Mouse (Mus musculus) kidney, embryonic 16.5 days (tissue): Measurements from ENCODE around the gene Slc36a2. TPM values are rescaled to one million over a fixed set of nuclear protein-coding genes. Genes with fewer than 3 reads are reported as not detected.

Source experiments
- ATAC-seq: fragments of 200-750 bp; cut with Nextera tagmentation; 2 replicates; pipeline ENCODE4 v1.8.0; 2017; ENCODE audit warnings: moderate TSS enrichment; ENCODE audit not compliant: low FRiP score, low TSS enrichment
- H3K27ac ChIP-seq: fragments of 300-500 bp; sonication (generic); 2 replicates; pipeline ENCODE4 v1.5.1; 2014; ENCODE audit warnings: low read length
- H3K27me3 ChIP-seq: fragments of 300-500 bp; sonication (generic); 2 replicates; pipeline ENCODE4 v1.6.1; 2014; ENCODE audit warnings: low read length, control low read depth, mixed read lengths; ENCODE audit not compliant: insufficient read depth
- H3K36me3 ChIP-seq: fragments of 300-500 bp; sonication (generic); 2 replicates; pipeline ENCODE4 v1.6.1; 2014; ENCODE audit warnings: low read length, control low read depth, mixed read lengths; ENCODE audit not compliant: insufficient read depth
- H3K4me1 ChIP-seq: fragments of 300-500 bp; sonication (generic); 2 replicates; pipeline ENCODE4 v1.6.1; 2014; ENCODE audit warnings: low read length, control low read depth, mixed read lengths; ENCODE audit not compliant: insufficient read depth
- H3K4me2 ChIP-seq: fragments of 300-500 bp; sonication (generic); replicated peaks from 2 replicates; pipeline ENCODE4 v1.6.1; 2014; ENCODE audit warnings: low read depth, low read length
- H3K4me3 ChIP-seq: fragments of 300-500 bp; sonication (generic); 2 replicates; pipeline ENCODE4 v1.5.1; 2014; ENCODE audit warnings: mild to moderate bottlenecking, low read length
- H3K9ac ChIP-seq: fragments of 300-500 bp; sonication (generic); replicated peaks from 2 replicates; pipeline ENCODE4 v1.6.1; 2014; ENCODE audit warnings: low read length
- H3K9me3 ChIP-seq: fragments of 300-500 bp; sonication (generic); 2 replicates; pipeline ENCODE4 v1.6.1; 2016; ENCODE audit warnings: low read length, control low read depth
- WGBS: fragments of 180-500 bp; shearing (Covaris S2); extraction: QIAGEN DNeasy Blood & Tissue Kit; methylation state at CpG from one replicate; pipeline ENCODE4 v1.1.7; 2014; 5-methylcytosine and 5-hydroxymethylcytosine counted together
- polyA plus RNA-seq: library from polyadenylated mRNA; unstranded; fragments of >200 nt; fragmentation: Nextera tagmentation; extraction: Ambion mirVana; gene quantifications from 2 replicates; pipeline ENCODE4 v1.2.1, GENCODE M21; 2015

Gene Slc36a2
- polyA plus RNA-seq, 1 experiment from 2014 or later = 0.61 TPM

- no peak for ATAC-seq
- peaks cover 18% of the 10 kb centered on the region for H3K4me1 ChIP-seq
- H3K27me3 ChIP-seq = no peaks in the 10 kb centered on the region
- no peak overlapping the region for H3K4me2 ChIP-seq
- 87% methylated on average over 7 of the region's 7 CpGs for WGBS
- no peak overlapping the region for H3K4me3 ChIP-seq
- no peak overlapping the region for H3K9ac ChIP-seq
- no peaks in the 10 kb centered on the region for H3K9me3 ChIP-seq
- 0 out of 2 replicates have a peak, but pooled peaks cover 3% of the 10 kb centered on the region for H3K36me3 ChIP-seq
- H3K27ac ChIP-seq = no peak overlapping the region
These were observed 75.2 kb downstream of the Slc36a2 start for GRCm38 (mm10) chr11:55109521-55110300.

Other genes starting within 250 kb of the Slc36a2 start
- 20.2 and 22.0 TPM in 2 replicates for gene Tnip1, start 222.2 kb downstream of the Slc36a2 start, polyA plus RNA-seq
- 239 and 266 TPM in 2 replicates for gene Anxa6, start 151.6 kb downstream of the Slc36a2 start, polyA plus RNA-seq
- 3.0 and 3.6 TPM in 2 replicates for gene Ccdc69, start 106.9 kb downstream of the Slc36a2 start, polyA plus RNA-seq
- gene Gm2a, start 87.0 kb downstream of the Slc36a2 start, polyA plus RNA-seq = 38.0 and 39.7 TPM in 2 replicates
- not detected in 2 replicates for gene Slc36a3, start 33.4 kb downstream of the Slc36a2 start, polyA plus RNA-seq
- gene Slc36a1, start 19.3 kb upstream of the Slc36a2 start, polyA plus RNA-seq = 1.6 and 3.0 TPM in 2 replicates
- gene Fat2, start 151.5 kb upstream of the Slc36a2 start, polyA plus RNA-seq = 0.06 and 0.11 TPM in 2 replicates
- 1,474 and 1,572 TPM in 2 replicates for gene Sparc, start 238.1 kb upstream of the Slc36a2 start, polyA plus RNA-seq